Mouse (Mus musculus) fibroblast of lung, adult 2 months (primary cell): ENCODE results near the gene Ndst2.

ENCODE experiments used
- DNase-seq: peaks from one replicate; pipeline ENCODE4 v3.0.0-alpha.2; 2011; ENCODE audit warnings: low read depth

Gene Ndst2

DNA sequence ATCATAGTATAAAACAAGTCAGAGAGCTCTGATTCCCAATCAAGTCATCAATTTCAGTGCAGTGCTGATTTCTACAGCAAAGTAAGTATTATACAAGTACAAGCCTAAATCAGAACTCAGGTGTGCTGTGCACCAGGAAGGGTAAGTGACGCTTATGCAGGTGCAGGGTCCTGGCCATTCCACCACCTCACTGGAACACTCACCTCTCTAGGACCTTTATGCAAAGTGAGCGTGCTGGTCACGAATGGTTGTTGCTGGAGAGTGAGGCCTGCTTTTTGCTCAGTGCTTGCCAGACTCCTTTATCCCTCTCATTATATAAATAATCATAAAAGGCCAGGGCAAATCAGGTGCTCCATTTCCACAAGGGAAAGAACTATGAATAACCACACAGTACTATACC, 34.0 kb downstream of the Ndst2 start:
- no peak for DNase-seq

DNA sequence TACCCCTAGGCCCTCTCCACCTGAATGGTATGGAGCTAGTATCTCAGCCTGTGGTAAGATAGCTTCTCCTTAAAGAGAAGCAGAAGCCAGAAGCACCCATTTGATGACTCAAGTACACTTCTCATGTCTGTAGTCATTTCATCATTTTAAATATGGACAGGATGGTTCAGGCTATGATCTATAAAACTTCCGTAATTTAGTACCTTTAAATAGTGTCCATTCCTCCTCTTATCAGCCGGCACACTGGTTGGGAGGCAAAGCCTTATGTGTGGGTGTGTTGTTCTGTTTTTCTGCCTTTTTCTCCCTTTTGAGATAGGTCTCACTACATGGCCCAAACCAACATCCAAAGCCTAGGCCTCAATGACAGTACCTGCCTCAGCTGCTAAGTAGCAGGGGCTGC, 35.8 kb downstream of the Ndst2 start:
- no peak for DNase-seq

DNA sequence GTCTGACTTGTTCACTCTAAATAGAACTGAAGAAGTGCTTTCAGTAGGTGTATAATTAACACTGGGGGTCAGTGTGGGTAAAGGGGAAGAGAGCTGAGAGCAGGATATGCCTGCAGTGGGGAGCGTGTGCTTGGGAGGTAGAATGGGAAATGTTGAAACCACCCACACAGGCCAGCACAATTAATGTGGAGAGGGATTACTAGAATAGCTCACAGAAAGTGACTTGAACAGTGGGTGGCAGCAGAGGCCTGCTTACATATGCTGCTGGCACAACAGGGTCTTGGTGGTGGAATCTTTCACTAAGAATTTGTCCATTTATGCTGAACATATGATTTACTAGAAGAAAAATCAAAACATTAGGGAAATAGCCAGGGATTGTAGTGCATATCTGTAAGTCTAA, 37.4 kb downstream of the Ndst2 start:
- no peak for DNase-seq

GRCm38 (mm10) chr14:20695761-20696520, 38.4 kb downstream of the Ndst2 start:
- DNase-seq: no peak

DNA sequence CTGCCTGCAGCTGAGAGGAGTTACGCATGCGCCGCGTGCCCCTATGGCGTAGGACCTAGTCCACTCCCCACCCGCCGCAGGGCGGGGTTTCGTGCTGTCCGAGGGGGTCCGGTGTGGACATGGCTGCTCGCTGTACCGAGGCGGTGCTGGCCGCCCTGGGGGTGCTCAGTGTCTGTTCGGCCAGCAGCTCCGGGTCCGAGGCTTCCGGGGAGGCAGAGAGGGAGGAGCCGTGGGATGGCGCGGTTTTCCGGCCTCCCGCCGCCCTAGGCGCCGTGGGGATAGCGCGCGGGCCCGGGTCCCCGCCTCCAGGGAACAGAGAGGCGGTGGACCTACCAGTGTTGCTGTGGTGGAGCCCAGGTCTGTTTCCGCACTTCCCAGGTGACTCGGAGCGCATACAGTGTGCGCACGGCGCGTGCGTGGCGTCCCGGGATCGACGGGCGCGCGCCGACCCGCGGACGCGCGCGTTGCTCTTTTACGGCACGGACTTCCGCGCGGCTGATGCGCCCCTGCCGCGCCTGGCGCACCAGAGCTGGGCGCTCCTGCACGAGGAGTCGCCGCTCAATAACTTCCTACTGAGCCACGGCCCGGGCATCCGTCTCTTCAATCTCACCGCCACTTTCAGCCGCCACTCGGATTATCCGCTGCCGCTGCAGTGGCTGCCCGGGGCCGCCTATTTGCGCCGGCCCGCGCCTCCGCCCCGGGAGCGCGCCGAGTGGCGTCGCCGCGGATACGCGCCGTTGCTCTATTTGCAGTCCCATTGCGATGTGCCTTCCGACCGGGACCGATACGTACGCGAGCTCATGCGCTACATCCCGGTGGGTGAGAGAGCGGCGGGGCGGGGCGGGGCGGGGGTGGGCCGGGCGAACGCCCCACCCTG, 39.2 kb downstream of the Ndst2 start, which contains the start of gene Fut11:
Gene Fut11 (plus strand): TSS at position 85 of the 877 bp plus-strand sequence.
- DNase-seq: no peak

DNA sequence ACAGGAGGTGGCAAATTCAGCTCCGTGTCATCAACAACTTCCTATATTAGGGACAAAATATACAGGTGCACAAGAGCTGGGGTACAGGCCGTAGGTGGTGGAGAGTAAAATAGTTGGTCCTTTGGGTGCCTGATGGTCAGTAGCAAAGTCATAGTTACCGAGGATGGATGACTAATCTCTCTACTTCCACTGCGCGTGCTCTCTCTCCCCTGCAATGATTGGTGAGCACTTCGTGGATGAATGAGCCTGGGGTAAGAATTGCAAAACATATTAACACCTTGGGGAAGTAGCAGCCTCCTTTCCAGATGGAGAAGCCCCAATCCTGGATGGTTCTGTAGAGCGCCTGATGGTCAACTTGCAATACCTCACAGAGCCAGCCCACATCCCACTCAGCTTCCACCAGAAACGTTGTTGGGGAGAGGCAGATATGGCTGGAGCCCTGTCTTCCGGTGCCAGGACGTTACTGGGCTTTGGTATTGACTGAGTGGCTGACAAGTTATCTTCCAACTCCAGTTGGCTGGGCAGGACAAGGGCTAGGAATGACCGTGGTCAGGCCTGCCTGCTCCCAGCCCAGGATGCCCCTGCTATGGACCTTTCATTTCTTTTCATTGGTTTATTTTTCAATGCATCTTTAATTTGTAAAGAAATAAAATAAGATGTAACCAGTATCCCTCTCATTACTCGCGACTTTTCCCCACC, 40.0 kb downstream of the Ndst2 start:
- DNase-seq: no peak

GRCm38 (mm10) chr14:20693589-20694101, 40.7 kb downstream of the Ndst2 start:
- DNase-seq: no peak

GRCm38 (mm10) chr14:20691772-20692171, 42.6 kb downstream of the Ndst2 start:
- DNase-seq: no peak

- no peak for DNase-seq
Observed at GRCm38 (mm10) chr14:20689009-20689408, 45.4 kb downstream of the Ndst2 start.

DNA sequence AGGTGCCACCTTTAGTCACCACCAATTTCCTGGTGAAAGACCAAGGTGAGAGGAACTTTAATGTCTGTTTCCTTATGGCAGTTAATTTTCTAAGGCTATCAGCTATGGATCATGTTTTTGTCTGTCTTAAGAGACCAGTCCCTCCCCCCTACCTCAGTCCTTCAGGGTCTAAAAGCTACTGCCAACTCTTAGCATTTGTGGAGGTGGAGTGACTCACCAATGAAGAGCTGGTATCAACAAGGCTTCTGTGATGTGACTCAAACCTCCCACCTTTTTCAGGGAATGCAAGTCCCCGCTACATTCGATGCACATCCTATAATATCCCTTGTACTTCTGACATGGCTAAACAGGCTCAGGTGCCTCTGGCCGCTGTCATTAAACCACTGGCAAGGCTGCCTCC, 47.8 kb downstream of the Ndst2 start:
- no peak for DNase-seq

GRCm38 (mm10) chr14:20682498-20682897, 51.9 kb downstream of the Ndst2 start:
- DNase-seq: no peak

GRCm38 (mm10) chr14:20681742-20682141, 52.6 kb downstream of the Ndst2 start:
- no peak for DNase-seq

GRCm38 (mm10) chr14:20677906-20678305, 56.5 kb downstream of the Ndst2 start:
- DNase-seq: no peak

DNA sequence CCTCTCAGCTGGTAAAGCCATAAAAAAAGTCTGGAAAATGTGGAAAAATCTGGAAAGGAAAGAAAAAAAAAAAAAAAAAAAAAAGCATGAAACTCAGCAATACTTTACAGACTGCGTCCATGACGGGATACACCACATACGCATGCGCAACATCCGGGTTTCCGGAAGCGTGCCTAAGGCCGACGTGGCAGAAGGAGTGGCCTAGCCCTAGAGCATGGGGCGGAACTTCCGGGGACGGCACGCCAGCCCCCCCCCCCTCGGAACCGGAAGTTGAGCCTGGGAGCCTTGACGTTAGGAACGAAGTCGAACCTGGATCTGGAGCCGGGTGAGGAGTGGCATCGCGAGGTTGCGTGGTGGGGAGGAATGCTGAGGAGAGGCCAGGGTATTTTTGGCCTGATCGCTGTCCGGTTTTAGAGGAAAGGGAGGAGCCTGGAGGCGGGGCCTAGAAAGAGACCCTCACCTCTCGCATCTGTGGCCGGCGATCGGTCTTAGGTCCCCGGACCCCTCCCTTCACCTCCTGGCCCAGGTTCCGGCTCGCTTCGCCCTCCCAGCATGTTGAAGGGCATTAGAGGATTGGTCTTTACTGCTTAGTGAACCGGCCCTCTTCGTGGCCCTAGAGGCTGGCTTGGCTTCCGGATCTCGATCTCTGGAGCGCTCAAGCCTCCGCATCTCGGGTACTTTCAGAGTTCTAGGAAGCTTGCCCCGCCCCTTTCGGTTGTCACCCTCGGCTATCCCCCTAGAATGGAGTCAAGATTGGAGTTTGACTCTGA, 60.1 kb downstream of the Ndst2 start, which contains the start of gene Sec24c:
Gene Sec24c (plus strand): TSS at position 245 of the 770 bp plus-strand sequence.
- DNase-seq: peak; percentile 97

DNA sequence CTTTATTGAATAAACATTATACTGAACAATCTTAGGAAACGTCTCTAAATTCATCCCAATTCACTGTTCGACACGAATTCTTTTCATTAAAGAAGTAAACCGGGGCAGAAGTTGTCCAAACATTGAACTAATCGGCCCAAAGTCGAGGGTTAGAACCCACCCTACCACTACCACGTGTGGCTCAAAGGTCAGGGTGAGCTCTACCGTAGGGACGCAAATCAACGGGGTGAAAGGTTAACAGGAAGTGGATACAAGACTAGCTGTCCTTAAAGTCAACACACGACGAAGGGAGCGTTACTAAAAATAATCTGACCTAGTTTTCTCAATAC, 60.7 kb downstream of the Ndst2 start:
- no peak for DNase-seq
